Mouse (Mus musculus): ENCODE data around the gene Hoxb1. TPM values are rescaled to one million over a fixed set of nuclear protein-coding genes. Genes with fewer than 3 reads are reported as not detected.

The Hoxb1 gene
- total RNA-seq, 2 experiments from 2014 or later, result not detected

DNA sequence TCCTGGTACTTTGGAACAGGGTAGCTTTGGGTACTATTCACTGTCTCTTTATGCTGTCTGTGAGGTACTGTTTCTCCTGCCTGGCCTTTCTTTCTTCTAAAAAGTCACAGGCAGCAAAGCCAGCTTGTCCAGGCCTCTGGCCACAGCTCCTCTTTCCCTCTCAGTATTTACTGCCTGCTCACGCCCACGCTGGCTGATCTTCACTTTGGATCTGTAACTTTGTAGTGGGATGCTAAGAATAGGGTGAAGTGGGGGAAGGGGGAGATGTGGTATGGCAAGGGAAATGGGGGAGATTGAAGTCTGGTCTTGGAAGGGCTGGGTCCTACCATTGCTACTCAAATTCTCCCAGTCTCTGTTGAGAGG lies 31.6 kb upstream of the Hoxb1 start:
- DNase-seq, result no peak

DNA sequence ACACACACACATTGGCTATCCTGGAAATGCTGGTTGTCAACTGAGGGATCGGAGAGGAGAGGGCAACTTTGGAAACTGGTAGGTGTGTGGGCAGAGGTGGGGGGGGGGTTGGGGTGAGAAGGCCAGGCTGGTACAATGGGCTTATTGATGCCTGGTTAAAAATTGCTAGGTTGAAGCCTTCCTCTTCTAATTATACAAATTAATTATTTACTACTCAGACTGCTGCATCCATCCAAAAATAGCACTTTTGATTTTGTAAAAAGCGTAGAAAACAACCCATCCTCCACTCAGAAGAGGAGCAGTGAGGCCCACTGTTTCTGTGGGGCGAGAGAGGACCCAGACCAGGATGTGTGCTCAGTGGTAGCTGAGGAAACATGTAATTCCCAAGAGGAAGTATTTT lies 30.6 kb upstream of the Hoxb1 start:
- no peak for DNase-seq

DNA sequence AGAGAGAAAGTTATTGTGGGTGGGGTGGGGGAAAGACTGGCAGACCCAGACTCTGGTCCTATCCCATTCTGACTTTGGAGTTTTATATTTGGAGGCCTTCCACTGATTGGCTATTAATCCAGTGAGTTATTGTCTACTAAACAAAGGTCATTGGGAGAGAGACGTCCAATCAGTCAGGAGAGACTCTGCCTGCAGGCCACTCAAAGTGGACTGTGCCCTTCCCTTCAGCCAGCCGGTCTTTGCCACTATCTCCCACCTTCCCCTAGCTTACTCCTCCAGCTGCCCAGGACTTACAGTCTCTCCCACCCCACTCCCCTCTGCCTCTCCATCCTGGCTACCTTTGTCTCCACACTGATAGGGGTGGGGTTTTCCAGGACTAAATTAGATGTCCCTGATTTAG lies 29.0 kb upstream of the Hoxb1 start:
- peak; percentile 44 for DNase-seq

DNA sequence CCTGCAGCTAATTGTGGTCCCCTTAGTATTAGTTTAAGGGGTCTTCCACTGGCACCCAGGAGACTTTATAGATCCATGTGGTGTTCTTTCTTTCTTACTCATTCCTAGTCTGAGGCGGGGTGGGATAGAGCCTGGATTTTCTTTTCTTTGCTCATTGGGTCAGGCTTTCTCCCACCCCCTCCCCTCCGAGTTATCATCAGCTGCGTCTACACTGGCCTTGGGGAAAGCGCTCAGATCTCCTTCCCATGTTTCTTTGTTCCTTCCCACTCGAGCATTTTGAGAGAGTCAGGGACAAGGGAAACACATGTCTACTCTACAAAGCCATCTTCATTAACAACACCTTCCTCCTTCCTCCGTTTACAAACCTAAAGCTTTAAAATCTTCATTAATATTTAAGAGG lies 28.5 kb upstream of the Hoxb1 start:
- peak; percentile 43 for DNase-seq

DNA sequence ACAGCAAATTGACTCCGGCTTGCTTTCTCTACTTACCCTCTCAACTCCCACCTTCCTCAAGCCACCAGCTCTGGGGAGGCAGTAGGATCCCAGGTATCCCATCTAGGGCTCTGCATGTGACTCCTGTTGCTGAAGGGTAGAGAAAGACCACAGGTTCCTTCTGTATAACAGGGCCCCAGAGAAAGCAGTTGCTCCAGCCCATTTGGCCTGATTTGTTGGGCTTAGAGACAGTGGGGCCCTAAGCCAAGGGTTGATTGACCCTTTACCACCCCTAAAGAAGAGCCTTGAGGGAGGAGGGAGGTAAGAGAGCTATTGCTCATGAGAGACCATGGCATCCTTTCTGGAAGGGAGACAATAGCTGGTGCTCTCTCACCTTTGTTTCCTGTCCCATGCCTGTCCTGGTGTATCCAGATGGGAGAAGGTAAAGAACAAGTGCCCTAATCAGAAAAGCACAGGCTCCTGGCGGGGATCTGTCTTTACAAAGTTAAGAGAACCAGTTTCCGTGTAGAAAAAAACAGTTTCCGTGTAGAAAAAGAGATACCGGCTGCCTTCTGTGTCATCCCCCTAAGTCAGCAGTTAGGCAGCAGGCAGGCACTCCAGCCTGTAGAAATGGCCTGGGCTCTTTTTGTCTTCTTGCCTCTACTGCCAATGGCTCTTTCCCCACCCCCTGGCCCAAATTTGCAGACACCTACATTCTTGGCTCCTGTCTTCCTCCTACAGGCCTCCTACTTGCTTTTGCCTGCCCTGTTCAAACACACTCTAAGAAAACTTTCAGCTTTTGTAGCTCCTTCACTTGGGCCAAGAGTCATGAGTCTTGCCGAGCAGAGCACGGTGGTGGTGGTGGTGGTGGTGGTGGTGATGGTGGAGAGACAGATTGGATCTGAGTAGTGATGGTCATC lies 26.3 kb upstream of the Hoxb1 start:
- peak; percentile 22 for DNase-seq

DNA sequence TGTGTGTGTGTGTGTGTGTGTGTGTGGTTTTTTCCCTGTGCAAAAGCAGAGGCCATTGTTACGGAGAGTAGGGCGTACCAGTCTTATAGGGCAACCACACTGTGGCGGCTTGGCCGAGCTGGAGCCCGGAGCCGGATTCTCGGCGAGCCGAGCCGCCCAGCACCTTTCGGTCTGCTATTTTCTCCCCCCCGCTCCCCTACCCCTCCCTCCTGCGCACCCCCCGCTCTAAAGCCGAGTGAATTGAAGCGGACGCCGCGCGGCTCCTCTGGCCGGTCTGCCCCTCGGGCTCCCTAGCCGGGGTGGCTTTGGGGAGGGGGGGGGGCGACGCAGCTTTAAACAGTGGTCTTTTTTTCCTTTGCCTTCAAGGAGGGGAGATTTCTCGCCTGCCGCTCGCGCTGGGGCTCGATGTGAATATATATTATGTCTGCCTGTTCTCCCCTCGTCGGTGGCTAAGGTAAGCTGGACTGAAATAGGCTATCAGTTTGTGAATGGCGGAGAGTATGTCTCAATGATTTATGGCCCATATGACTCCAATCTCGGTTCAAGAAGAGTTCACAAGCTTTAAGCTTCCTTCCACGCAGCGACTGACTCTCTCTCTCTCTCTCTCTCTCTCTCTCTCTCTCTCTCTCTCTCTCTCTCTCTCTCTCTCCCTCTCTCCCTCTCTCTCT lies 24.7 kb upstream of the Hoxb1 start:
- peak; percentile 66 for DNase-seq

DNA sequence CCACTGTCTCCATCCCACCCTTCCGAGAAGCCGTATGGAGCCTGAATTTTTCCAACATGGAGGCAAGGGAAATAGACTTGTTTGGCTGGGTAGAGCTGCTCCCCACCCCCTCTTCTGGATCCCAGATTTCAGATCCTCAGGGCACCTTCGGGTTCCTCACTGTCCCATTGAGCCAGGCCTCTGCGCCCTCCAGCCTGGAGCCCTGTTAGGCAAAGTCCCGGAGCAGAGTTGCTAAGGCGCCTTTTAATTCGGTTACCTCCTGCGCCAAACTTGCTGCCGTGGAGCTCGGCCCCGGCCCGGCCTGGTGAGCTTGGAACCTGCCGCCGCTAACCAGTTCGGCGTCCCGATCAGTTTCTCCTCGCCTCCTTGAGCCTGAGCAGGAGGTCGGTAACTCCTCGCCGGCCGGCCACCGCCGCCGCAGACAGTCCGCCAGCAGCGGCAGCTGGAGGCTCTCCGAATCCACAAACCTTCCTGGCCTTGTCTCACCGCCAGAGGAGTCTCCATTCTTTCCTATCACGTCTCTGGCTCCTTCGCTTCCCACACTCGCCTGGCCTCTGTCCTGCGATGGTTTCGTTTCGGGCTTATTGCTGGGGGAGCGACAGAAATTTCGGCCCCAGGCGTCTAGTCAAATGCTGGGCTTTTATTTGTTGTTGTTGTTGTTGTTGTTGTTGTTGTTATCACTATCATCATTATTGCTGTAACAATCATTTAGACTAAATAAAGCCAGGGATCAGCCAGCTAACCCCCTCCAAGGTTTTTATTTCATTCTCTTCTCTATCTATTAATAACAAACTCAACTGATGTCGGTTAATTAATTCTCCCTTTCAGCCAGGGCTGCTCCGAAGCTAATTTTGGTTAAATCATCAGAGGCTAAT lies 23.6 kb upstream of the Hoxb1 start:
- peak; percentile 65 for DNase-seq

DNA sequence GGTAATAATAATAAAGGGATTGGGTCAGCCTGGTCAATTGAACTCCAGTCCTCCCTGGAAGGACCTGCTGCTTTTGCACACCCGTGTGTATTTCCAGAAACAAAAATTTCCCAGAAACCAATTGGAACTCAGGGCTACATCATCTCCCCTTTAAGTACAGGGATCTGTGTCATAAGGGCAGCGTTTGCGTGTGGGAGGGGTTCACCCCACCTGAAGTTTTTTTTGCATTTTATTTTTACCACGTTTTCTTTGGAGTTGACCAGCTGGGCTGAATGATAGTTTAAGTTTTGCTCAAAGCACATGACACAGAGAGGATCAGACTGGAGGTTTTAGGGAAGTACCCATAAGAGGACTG lies 23.0 kb upstream of the Hoxb1 start:
- DNase-seq, result peak; percentile 15

DNA sequence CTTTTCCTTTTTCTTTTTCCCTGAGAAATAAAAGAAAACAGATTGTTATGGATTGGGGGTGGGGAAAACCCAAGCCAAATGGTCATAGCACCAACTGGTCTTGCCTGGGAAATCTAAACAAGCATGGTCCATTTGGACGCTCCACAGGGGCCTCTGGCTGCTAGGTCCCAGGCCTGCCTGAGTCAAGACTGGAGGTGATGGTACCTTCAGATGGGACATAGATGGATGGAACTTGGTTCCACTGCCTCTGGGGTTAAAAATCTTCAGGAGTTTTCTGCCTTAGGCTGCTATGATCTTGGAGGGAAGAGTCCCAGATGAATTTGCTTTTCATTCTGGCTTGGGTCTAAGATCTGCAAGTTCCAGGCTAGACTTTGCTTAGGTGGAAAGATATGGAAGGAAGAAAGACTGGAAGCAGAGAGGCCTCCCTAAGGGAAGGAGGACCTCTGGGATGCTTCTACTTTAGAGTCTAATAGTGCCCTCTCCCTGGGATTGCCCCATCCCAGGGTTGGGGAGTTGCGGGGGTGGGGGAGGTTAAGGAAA lies 22.3 kb upstream of the Hoxb1 start:
- DNase-seq, result peak; percentile 24

DNA sequence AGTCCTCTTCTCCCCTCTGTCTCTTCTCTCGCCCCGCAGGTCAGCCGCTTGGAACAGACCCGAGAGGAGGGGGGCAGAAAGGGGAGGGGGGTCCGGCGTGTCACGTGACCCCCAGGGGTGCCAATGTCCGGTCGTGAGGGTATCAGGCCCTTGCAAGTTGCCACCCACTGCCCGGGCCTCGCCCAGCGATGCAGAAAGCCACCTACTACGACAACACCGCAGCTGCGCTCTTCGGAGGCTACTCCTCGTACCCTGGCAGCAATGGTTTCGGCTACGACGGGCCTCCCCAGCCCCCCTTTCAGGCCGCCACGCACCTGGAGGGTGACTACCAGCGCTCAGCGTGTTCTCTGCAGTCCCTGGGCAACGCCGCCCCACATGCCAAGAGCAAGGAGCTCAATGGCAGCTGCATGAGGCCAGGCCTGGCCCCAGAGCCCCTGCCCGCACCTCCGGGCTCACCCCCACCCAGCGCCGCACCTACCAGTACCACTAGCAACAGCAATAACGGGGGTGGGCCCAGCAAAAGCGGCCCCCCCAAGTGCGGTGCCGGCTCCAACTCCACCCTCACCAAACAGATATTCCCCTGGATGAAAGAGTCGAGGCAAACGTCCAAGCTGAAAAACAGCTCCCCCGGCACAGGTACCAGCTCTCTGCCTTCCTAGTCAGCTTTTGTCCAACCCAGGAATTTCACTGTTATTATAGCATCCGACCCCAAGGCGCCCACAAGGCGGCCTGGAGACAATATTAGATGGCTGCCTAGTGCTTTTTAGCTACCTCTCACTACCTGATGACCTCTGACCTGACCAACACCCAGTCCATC lies 21.3 kb upstream of the Hoxb1 start:
- DNase-seq, result peak; percentile 53

DNA sequence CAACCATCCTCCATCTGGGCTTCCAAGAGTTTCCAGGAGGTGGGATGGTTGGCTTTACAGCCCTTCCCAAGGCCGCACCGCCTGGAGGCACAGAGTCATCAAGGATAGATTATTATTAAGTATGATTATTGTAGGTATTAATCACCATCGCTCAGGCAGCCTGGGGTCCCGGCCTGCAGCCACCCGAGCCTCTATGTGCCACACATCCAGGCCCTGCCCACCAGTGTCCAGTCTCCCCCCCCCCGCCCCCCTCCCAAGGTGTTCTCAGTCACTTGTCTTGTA lies 20.7 kb upstream of the Hoxb1 start:
- DNase-seq, result peak; percentile 46

DNA sequence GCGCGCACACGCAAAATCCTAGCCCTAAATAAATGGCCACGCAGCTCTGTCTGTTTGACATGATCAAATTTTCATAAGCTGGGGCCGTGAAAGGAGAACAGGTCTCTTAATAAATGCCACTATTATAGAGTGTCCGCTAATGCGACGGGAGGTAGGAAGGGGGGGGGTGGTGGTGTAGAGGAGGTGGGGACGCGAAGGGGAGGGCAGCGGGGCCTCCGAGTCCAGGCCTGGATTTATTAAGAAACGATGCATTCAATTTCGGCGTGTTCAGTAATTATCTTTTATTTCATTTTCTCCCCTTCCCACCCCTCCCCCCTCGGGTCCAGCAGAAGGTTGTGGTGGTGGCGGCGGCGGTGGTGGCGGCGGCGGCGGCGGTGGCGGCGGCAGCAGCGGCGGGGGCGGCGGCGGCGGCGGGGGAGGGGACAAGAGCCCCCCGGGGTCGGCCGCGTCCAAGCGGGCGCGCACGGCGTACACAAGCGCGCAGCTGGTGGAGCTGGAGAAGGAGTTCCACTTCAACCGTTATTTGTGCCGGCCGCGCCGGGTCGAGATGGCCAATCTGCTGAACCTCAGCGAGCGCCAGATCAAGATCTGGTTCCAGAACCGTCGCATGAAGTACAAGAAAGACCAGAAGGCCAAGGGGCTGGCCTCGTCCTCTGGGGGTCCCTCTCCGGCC lies 20.2 kb upstream of the Hoxb1 start:
- DNase-seq, result peak; percentile 61

DNA sequence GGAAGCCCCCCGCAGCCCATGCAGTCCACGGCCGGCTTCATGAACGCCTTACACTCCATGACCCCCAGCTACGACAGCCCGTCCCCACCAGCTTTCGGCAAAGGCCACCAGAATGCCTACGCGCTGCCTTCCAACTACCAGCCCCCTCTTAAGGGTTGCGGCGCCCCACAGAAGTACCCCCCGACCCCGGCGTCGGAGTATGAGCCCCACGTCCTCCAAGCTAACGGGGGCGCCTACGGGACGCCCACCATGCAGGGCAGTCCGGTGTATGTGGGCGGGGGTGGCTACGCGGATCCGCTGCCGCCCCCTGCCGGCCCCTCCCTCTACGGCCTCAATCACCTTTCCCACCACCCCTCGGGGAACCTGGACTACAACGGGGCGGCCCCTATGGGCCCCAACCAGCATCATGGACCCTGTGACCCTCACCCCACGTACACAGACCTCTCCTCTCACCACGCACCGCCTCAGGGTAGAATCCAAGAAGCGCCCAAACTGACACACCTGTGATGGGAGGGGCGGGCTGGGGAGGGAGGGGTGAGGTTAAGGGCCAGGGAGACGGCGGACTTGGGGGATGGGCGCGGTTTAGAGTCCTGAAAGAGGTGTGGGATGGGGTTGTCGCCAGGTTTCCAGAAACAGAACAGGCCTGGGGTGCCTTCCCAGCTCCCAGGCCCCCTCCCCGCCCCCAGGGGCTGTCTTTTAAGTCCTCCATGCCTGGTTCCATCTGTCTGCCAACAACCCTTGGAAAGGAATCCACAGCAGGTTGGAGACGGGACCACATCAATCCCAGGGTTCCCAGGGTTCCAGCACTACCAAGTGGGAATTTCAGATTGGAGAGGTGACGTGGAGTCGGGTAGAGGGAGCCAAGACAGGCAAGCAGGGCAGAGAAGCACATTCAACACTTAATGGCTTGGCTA lies 19.4 kb upstream of the Hoxb1 start:
- peak; percentile 49 for DNase-seq

DNA sequence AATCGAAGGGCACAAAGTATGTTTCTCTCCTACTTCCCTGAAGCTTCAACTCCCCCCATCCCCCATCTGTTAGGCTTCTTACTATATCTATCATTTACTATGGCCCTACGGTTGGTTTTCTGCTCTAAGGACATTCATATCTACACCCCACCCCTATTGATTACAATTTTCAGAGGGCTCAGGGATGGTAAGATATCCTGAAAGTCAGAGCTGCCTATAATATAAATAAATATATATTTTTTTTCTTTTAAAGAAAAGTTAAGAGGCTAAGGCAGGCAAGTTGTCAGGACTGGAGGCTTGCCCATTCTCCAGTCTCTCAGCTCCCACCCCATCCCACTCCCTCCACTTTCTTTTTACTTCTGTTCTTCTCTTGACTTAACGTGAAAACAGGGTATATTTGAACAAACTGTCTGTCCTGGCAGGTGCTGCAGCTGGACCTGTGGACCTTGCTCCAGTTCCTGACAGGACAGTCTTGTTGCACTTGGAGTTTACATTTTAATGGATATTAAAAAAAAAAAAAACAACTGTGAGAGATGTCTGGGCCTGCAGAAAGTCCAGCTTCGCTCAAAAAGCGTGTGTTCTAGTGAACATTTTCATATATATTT lies 18.5 kb upstream of the Hoxb1 start:
- DNase-seq, result peak; percentile 12

DNA sequence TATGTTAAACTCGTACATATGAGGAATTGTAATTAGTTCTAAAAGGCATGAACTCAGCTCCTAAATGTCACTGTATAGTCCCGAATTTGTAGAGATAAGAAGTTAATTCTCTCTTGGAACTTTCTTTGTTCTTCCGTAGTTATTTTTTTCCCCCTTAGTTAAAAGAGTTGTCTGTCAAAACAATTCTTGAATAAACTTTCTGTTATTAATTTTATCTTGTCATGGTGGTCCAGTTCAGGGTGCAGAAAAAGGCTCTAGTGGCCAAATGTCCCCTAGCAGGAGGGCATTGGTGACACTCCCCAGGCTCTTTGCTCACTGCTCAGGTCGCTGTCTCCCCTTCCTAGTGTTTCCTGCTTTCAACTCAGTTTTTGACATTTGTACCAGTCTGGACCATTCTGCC lies 17.8 kb upstream of the Hoxb1 start:
- no peak for DNase-seq

DNA sequence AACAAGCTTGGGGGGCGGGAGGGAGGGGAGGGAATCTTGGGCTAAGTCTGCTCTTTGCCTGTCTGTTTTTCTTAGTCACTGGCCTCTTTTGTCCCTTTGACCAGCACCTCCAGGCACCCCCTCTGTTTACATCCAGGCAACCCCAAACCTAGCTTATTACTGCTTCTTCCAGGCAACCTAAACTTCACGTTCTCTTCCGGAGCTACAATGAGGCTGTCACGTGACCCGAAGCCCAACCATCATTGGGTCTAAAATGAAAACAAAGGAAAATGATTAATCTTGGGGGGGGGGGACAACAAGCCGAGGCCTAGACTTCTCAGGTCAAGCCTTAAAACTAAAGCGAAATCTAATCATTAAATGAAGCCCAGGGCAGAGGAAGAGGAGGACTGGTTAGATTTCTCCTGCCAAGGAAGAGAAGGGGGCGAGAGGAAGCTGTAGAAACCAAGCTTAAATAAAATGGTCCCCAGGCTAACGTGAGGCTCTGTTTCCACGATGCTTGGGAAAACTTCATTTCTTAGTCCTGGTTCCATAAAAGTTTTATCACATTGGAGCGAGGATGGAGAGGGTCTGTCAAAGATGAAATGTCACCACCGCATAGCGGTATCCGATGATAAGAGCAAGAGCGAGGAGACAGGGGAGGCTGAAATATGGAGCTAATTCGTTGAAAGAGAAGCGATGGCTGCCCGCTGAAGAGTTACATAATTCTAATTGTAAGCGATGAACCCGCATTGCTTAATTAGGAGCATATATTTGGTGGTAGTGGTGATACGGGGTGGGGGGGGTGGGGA lies 17.2 kb upstream of the Hoxb1 start:
- DNase-seq, result peak; percentile 57

DNA sequence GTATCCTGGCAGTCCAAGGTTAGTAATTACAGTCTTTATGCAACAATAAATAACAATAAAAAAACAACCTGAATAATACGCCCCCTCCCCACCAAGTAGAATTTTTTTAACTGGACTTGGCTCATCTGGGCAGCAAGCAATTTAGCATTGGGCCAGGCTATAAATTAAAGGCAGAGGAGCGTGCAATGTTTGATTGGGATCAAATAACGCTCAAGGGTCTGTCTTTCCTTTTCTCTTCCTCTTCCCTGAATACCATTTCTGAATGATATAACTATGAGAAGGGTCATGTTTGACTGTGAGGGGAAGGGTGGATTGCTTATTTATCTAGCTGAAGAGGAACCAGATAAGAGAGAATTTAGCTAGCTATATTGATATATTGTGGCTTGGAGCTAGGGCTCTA lies 16.6 kb upstream of the Hoxb1 start:
- no peak for DNase-seq

DNA sequence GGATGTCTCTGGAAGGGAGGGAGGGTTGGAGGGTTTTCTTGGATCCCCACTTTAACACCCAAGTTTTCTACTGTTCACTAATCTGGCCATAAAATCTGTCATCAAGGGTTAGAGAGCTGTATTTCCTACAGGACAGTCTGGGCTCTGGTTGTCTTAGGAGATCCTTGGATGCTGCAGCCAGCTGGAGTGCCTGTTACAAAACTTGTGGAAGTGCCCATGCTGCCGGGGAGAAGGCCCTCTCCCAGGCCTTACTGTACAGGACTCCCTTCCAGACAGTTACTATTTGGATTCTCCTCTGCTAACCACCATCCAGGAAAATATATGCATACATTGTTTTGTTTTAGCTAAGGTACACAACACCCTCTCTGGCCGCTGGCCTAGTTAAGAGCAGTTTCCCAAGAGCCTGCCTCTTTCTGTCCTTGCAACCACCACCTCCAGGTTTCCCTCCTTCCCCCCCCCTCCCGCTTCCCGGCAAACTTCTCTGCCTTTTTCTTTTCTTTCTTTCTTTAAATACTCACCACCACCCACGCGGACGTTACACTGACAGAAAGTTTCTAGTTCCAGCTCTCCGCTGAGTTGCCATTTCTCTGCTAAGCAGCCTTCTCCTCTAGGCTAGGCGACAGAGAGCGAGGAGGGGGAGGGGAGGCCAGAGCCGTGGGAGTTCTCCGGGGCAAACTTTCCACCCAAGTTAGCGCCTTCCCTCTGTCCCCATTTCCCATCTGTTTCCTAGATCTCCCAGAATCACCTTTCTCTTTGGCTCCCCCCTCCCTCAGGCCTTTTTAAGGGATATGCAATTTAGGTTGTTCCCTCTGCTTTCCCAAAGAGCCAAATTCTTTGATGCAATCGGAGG lies 15.8 kb upstream of the Hoxb1 start:
- DNase-seq, result peak; percentile 69

Data from adrenal gland, postnatal 10 days (tissue).